ENCODE assay signal across 8 mouse cellular contexts in the genomic region with DNA sequence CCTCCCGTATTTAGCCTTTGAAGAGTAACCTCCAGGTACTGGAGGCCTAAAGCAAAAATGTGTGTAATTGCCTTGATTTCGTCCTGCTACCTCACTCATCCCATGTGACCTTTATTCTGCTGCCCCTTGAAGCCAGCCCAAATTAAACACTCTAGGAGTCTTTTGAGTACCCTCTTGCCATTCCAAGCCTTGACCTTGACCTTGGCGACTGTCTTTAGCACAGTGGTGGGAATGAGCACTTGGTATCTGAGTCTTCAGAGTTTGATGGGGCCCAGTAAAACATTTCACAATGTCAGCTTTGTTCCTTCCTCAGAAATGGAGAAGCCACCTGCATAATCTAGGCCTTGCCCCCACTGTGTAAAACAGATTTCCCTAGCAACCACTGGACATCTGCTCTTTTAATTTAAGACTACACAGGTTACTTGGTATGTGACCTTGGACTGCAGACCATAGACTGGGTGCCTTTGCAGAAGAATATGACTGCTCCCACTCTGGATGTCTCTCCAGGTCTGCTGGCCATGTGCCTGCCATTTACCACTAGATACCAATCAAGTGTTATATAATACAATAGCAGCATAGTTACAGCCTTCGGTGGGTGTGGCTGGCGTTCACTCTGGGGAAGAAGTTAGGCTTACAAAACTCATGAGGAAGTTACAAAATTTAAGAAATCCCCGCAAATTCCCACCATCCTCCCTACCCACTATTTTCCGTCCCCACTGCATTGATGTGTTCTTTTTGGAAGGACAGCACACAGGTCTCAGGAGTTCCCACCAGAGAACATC. TPM values are rescaled to one million over a fixed set of nuclear protein-coding genes. Genes with fewer than 3 reads are reported as not detected.
DNase-seq lines count a peak whose midpoint lies in the region; ATAC-seq and TF ChIP-seq lines count a peak whose summit lies in the region.

Nadk (plus strand) TSS at position 718 of the 782 bp plus-strand sequence.

- H3K36me3 ChIP-seq in hindbrain, embryonic 14.5 days (replicated peaks; ENCODE audit: control insufficient read depth, insufficient read depth) = peaks cover 45% of the 10 kb centered on the region
- H3K36me3 ChIP-seq in liver, postnatal 0 days (replicated peaks; ENCODE audit: insufficient read depth, low read length) = peaks cover 16% of the 10 kb centered on the region
- H3K36me3 ChIP-seq in neural tube, embryonic 13.5 days = peaks cover 46% of the 10 kb centered on the region

- peak within 1 kb of the TSS; percentile 76 for H3K4me3 ChIP-seq in gastrocnemius, adult 2 months
- H3K4me3 ChIP-seq in hindbrain, embryonic 14.5 days (replicated peaks; ENCODE audit: low read length) = peak within 1 kb of the TSS; percentile 78
- peak within 1 kb of the TSS; percentile 61 for H3K4me3 ChIP-seq in liver, postnatal 0 days (ENCODE audit: low read depth, low read length)
- peak within 1 kb of the TSS; percentile 90 for H3K4me3 ChIP-seq in neural tube, embryonic 13.5 days

- no peaks in the 10 kb centered on the region for H3K27me3 ChIP-seq in hindbrain, embryonic 14.5 days (ENCODE audit: control insufficient read depth, insufficient read depth, low read length)
- H3K27me3 ChIP-seq in liver, postnatal 0 days (ENCODE audit: insufficient read depth, low read length) = no peaks in the 10 kb centered on the region
- H3K27me3 ChIP-seq in neural tube, embryonic 13.5 days = no peaks in the 10 kb centered on the region

- DNase-seq in spleen, postnatal 10 days (ENCODE audit: low spot score in 2 of 2) = peak; percentile 22 to 41
- no peak for DNase-seq in spleen, postnatal 14 days (ENCODE audit: low spot score in 2 of 2)
- DNase-seq in adrenal gland, postnatal 4 days (ENCODE audit: low spot score in 2 of 2) = no peak
- peak; percentile 45 for DNase-seq in gastrocnemius, adult 2 months
- no peak for DNase-seq in hindbrain, embryonic 14.5 days (ENCODE audit: low spot score)
- DNase-seq in liver, postnatal 0 days = no peak
- DNase-seq in retina, postnatal 1 day = no peak

- H3K4me1 ChIP-seq in hindbrain, embryonic 14.5 days (replicated peaks; ENCODE audit: control insufficient read depth, insufficient read depth, low read length) = peaks cover 21% of the 10 kb centered on the region
- peaks cover 58% of the 10 kb centered on the region for H3K4me1 ChIP-seq in liver, postnatal 0 days (ENCODE audit: insufficient read depth)
- H3K4me1 ChIP-seq in neural tube, embryonic 13.5 days (replicated peaks) = peaks cover 43% of the 10 kb centered on the region

- H3K9me3 ChIP-seq in hindbrain, embryonic 14.5 days (ENCODE audit: control insufficient read depth, low read length) = no peaks in the 10 kb centered on the region
- no peaks in the 10 kb centered on the region for H3K9me3 ChIP-seq in liver, postnatal 0 days (ENCODE audit: low read length)
- no peaks in the 10 kb centered on the region for H3K9me3 ChIP-seq in neural tube, embryonic 13.5 days

- peak within 1 kb of the TSS; percentile 96 for H3K27ac ChIP-seq in gastrocnemius, adult 2 months
- peak within 1 kb of the TSS; percentile 86 for H3K27ac ChIP-seq in hindbrain, embryonic 14.5 days
- peak within 1 kb of the TSS; percentile 94 for H3K27ac ChIP-seq in liver, postnatal 0 days (ENCODE audit: low read depth)
- peak within 1 kb of the TSS; percentile 93 for H3K27ac ChIP-seq in neural tube, embryonic 13.5 days (replicated peaks)

- intact Hi-C loops in gastrocnemius, adult 2 months (cut with DNase I) = loop anchor here (2.0 kb wide), 1 partner anchor 69 kb away; no protein-coding TSS in a partner anchor

- WGBS in hindbrain, embryonic 14.5 days = 78% methylated on average over 7 of the region's 7 CpGs
- 42% methylated on average over 7 of the region's 7 CpGs for WGBS in liver, postnatal 0 days (ENCODE audit: insufficient replicate concordance)
- WGBS in neural tube, embryonic 13.5 days = 64% methylated on average over 7 of the region's 7 CpGs

- no peak for ATAC-seq in hindbrain, embryonic 14.5 days (ENCODE audit: low FRiP score)
- no peak for ATAC-seq in liver, postnatal 0 days
- ATAC-seq in neural tube, embryonic 13.5 days (ENCODE audit: low read depth) = no peak

- peak within 1 kb of the TSS; percentile 51; the same call in 1 of the 2 replicates for H3K9ac ChIP-seq in hindbrain, embryonic 14.5 days
- peak within 1 kb of the TSS; percentile 62 for H3K9ac ChIP-seq in liver, postnatal 0 days (replicated peaks)
- H3K9ac ChIP-seq in neural tube, embryonic 13.5 days = peak within 1 kb of the TSS; percentile 60

- no peak for TF ChIP-seq CTCF in gastrocnemius, adult 2 months (IDR thresholded peaks at IDR 0.05)
- no peak for TF ChIP-seq CTCF in liver, postnatal 0 days (IDR thresholded peaks at IDR 0.05; ENCODE audit: low read depth)

- peak within 1 kb of the TSS; percentile 54 for H3K4me2 ChIP-seq in hindbrain, embryonic 14.5 days (replicated peaks)
- peak within 1 kb of the TSS; percentile 76 for H3K4me2 ChIP-seq in liver, postnatal 0 days (ENCODE audit: low read depth, low read length)
- peak within 1 kb of the TSS; percentile 90 for H3K4me2 ChIP-seq in neural tube, embryonic 13.5 days

- TF ChIP-seq EP300 in liver, postnatal 0 days (IDR thresholded peaks at IDR 0.05; ENCODE audit: low read depth) = no peak

RNA-seq across cellular contexts. Expression of gene Nadk, which starts in this region (rescaled TPM):
- 100 to 1,000 TPM; 147 to 160 TPM for total RNA-seq in adrenal gland, postnatal 4 days (2021)
- total RNA-seq in gastrocnemius, adult 2 months (2021) = 10 to 100 TPM; 16.4 to 21.5 TPM
- 82.9 and 92.1 TPM in 2 replicates for polyA plus RNA-seq in hindbrain, embryonic 14.5 days (2014; fragmentation: Nextera tagmentation; extraction: Ambion mirVana)
- 50.1 and 55.5 TPM in 2 replicates for polyA plus RNA-seq in liver, postnatal 0 days (2015; fragmentation: Nextera tagmentation; extraction: Ambion mirVana)
- 77.5 and 91.5 TPM in 2 replicates for polyA plus RNA-seq in neural tube, embryonic 13.5 days (2015; fragmentation: Nextera tagmentation; extraction: Ambion mirVana)

Comparison
In these comparisons a context has a peak if more than half of its experiments do, and no peak if none do; other contexts are left out.
1. RNA of gene Nadk (total RNA-seq): 147 to 160 TPM in adrenal gland, postnatal 4 days; 16.4 to 21.5 TPM in gastrocnemius, adult 2 months; every median in the first group is over 4 times any median in the second.
2. DNase-seq: peak in spleen, postnatal 10 days (2 of 2) and gastrocnemius, adult 2 months (single experiment); none in spleen, postnatal 14 days (0 of 2), adrenal gland, postnatal 4 days (0 of 2), hindbrain, embryonic 14.5 days (single experiment), liver, postnatal 0 days (single experiment) and retina, postnatal 1 day (single experiment).
3. Peak in every context shown above with its lines, with median percentiles within 50 percentile points of each other: H3K27ac ChIP-seq, H3K4me3 ChIP-seq, H3K4me2 ChIP-seq and H3K9ac ChIP-seq.